Mouse (Mus musculus) urinary bladder, postnatal 10 days (tissue): Measurements from ENCODE around the gene Plcg2.

ENCODE experiments used
- DNase-seq: peaks from one replicate; pipeline ENCODE4 v3.0.0; 2022; ENCODE audit warnings: low spot score

The Plcg2 gene

DNA sequence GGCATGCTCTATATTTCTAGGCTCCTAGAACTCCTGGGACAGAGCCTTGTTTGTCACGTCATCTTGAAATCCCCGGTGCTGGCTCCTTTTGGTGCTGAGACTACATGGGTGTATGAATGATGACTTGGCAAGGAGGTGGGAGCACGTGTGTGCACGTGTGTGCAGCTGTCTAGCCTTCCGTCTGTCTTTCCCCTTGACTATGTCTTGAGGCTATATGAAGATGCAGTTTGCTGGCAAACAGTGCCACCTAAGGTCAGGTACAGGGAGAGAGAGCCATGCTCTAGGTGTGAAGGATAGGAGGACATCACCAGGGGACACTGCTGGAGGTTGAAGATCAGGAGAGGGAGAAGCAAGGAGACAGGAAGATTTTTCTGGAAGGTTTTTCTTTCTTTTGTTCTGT, 49.9 kb downstream of the Plcg2 start:
- DNase-seq: no peak

DNA sequence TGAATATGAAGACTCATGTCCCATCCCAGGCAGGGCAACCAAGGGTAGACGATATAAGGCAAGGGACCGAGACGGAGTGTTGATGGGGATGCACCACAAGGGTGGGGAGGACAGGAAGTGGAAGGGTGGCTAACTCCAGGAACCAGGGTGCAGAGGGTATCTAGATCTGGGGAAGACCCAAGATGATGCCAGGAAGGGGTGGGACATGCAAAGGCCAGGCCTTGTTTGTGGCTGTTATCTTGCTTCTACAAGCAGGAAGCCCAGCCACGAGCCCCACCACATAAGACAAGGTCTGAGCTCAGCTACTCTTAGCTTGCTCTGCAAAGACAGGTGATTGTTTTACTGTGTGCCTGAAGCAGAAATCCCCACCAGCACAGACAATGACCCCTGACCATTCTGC, 50.4 kb downstream of the Plcg2 start:
- DNase-seq: no peak

DNA sequence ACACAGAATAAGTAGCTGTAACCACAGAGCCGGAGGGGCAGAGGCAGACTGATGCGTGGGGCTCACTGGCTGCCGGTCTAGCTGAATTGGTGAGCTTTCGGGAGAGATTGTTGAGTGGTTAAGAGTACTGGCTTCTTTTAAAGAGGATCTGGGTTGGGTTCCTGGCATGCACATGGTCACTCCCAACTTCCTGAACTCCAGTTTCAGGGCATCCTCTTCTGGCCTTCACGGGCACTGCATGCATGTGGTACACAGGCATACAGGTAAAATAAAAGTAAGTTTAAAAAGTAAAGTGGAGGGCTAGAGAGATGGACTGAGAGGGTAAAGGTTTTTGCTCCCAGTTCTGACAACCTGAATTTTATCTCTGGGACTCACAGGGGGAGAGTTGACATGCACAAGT, 52.4 kb downstream of the Plcg2 start:
- DNase-seq: no peak

DNA sequence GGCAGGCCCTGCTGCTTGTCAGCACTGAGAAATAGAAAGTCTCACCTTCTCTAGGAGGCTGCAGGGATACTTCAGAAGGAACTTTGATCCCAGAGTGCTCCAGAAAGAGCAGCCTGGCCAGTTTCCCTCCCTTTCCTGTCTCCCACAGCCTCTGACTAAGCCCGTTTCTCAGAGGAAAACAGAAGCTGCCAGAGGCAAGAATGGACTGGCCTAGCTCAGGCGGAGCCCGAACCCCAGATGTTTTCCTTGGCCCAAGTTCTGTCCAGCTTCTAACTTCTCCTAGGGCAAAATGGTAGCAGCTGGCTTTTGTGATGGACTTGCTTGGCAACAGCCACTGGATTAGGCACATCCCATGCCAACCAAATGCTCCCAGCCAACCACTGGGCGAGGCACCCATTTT, 62.9 kb downstream of the Plcg2 start:
- no peak for DNase-seq

DNA sequence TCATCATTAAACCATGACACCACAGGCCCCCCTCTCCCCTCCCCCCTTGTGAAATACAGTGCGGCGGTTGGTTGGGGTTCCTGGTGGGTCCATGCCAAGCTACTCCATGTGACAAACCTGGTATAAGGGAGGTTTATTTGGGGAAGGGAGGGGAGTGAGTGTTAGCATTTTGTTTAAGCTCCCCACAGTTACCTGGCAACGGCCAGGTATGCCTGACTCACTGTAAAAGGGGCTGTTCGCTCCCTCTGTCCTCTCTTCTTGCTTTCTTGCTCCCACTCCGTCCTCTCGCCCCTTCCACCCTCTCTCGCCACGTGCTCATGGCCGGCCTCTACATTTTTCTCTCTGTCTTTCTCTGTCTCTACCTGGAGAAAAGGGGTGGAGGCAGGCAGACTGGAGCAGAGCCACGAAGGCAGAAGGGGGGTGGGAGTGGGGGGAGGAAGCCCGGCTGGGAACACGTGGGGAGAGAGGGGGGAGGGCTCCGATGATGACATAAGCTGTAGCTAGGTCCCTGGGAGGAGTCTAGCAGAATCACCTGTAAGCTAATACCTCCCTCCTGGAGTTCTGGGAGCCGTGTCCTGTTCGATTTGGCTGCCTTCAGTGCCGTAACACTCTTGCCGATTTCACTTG, 63.8 kb downstream of the Plcg2 start:
- DNase-seq: no peak

DNA sequence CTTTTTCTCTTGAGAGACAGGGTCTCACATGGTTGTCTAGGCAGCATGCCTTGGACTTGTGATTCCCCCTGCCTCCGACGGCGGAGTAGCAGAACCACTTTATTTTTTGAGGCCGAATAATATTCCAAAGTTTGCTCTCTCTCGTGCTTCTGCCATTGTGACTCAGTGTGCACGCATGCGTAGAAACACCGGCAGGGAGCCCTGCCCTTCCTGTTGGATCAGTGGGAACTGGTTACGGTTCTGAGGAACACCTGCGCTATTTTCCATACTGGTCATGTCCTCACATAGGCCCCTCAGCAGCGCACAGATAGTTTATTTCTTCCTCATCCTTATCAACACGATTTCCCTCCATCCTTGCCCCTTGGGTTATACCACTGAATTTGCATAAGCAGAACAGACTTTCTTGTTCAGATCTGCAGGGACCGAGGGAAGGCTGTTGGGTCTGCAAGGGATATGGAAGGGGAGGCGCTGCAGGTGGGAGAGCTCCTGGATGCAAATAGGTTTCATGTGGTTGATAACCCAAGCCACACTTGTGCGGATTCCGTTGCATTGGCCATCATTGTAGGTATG, 64.4 kb downstream of the Plcg2 start:
- DNase-seq: no peak

DNA sequence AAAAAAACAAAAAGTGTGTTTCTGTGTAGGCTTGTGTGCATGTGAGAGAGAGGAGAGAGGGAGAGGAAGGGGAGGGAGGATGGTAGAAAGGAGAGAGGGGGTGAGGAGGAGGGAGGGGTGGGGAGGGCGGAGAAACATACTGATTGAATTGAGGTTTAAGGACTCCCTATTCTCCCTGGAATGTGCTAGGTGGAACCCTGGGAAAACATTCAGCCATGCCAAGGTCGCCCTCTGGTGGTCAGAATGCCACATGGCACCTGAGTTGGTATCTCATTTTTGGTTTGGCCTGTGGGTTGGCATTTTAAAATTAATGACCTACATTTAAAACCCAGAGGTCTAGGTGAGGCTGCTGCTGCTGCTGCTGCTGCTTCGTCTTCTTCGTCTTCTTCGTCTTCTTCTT, 71.3 kb downstream of the Plcg2 start:
- no peak for DNase-seq

DNA sequence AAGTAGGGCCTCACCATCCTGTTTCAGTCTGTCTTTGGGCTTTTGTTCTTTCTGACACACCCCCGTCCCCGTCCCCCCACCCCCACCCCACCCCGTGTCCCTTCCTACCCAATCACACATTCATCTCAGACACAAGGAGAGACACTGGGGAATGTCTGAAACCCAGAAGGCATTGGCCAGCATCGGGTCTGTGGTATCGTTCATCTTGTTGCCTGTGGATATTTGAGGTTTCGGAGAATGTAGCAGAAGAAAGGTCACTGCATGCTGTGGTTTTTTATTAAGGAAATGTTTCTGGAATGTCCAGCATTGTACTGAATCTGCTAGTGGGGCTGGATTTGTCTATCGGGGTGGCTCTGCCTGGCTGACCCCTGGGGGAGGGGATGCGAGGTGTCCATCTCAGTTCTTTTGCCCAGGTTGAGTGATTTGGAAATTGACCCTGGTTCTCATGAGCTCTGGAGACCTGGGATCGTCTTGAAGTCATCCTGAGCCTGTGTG, 78.2 kb downstream of the Plcg2 start:
- DNase-seq: no peak

DNA sequence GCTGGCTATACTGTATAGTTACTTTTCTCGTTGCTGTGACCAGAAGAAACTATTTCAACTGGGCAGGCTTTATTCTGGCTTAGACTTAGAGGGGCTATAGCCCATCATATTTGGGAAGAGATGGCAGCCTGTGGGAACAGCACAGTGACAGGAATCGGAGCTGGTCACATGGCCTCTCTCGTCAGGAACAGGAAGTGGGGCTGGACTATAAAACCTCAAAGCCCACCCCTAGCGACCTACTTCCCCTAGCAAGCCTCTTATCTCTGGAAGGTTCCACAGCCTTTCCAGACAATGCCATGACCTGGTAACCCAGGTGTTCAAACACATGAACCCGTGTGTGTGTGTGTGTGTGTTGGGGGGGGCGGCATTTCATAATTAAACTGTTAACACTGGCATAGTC, 79.0 kb downstream of the Plcg2 start:
- DNase-seq: no peak

DNA sequence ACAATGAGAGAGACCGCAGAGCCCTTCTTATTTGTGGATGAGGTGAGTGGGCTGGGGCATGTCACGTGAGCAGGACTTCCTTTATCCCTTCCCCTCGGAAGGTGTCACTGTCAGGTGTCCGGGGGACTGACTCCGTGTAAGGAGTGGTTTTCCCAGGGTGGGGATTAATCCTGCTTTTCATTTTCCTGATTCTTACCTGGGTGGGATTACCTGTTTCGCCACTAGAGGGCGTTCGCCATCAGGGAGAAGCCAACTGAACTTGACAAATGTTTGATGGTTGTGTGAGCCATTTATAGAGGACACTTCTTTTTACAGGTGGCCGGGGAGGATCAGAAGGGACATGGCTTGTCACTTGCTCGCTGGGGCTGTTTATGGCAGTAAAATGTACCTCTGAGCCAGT, 79.8 kb downstream of the Plcg2 start:
- DNase-seq: no peak

GRCm38 (mm10) chr8:117578856-117579255, 80.8 kb downstream of the Plcg2 start:
- DNase-seq: no peak

DNA sequence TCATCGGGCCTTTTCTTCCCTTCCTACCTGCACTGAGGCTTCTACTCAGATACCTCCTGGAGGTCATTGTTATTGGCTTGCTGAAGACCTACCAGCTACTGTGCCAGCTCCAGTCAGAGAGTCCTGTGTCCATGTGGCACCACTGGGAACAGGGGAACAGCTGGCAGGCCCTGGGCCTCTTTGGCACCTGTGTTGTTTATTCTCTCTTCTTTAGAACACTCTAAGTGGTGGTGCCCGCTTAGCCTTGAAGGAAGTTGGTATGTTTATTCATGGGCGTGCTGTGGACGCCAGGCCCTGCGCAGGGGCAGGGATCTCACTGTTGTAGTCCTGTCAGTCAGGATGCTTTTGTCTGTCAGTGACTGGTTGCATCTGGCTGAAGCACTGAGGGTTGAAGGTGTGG, 95.8 kb downstream of the Plcg2 start:
- no peak for DNase-seq

GRCm38 (mm10) chr8:117595001-117595400, 96.9 kb downstream of the Plcg2 start:
- no peak for DNase-seq

GRCm38 (mm10) chr8:117596777-117597176, 98.7 kb downstream of the Plcg2 start:
- no peak for DNase-seq

GRCm38 (mm10) chr8:117600839-117601238, 102.7 kb downstream of the Plcg2 start:
- no peak for DNase-seq

DNA sequence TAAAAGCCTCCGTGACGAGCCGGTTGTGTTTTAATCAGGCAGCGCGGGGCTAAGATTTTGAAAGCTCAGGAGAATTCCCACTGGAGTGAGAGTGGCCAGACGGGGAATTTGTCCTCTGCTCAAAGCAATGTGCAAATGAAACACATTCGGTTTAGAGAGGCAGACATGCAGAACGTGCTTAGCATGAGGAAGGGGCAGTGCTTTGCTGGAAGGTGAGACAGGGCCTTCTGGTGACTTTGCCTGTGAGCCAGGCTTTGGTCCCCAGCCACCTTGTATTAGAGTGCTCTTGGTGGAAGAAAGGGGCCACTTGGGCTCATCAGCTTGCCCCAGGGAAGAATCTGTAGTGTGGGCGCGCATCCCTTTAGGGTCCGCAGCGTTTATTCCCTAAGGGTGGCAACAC, 106.0 kb downstream of the Plcg2 start:
- DNase-seq: no peak

GRCm38 (mm10) chr8:117604671-117605070, 106.6 kb downstream of the Plcg2 start:
- DNase-seq: no peak

- no peak for DNase-seq
These were observed 107.1 kb downstream of the Plcg2 start for GRCm38 (mm10) chr8:117605201-117605600.

DNA sequence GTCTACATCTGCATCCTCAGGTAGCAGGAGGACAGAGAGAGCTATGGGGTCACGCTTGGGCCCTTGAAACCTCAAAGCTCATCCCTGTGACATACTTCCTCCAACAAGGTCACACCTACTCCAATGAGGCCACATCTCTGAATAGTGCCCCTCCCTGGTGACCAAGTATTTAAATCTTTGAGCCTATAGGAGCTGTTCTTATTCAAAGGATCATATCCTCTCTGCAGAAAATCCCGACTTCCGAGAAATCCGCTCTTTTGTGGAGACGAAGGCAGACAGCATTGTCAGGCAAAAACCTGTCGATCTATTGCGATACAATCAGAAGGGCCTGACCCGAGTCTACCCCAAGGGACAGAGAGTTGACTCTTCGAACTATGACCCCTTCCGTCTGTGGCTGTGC, 112.4 kb downstream of the Plcg2 start:
- no peak for DNase-seq

DNA sequence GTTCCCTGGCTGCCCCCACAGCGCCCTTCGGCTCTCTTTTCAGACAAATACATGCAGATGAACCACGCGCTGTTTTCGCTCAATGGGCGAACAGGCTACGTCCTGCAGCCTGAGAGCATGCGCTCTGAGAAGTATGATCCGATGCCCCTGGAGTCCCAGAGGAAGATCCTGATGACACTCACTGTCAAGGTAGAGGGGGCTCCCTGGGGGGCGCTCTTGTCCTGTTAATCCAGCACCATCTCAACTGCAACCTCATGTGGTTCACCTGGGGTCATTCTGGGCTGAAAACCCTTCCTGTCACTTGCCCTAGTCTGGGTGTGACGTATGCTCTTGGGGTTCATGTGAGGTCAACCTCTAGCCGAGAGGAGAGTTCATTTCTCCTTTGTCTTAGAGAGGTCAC, 114.8 kb downstream of the Plcg2 start:
- no peak for DNase-seq

GRCm38 (mm10) chr8:117626040-117626838, 128.1 kb downstream of the Plcg2 start:
- no peak for DNase-seq

- DNase-seq: no peak
These were observed 129.0 kb downstream of the Plcg2 start for GRCm38 (mm10) chr8:117627096-117627495.

- DNase-seq: no peak
These were observed 134.4 kb downstream of the Plcg2 start for GRCm38 (mm10) chr8:117632532-117632931.
